Mouse (Mus musculus): ENCODE measurements around the gene Bax. TPM values are rescaled to one million over a fixed set of nuclear protein-coding genes. Genes with fewer than 3 reads are reported as not detected.

Gene Bax
- total RNA-seq (2023) = 10 to 100 TPM; 79.4 to 86.6 TPM

DNA sequence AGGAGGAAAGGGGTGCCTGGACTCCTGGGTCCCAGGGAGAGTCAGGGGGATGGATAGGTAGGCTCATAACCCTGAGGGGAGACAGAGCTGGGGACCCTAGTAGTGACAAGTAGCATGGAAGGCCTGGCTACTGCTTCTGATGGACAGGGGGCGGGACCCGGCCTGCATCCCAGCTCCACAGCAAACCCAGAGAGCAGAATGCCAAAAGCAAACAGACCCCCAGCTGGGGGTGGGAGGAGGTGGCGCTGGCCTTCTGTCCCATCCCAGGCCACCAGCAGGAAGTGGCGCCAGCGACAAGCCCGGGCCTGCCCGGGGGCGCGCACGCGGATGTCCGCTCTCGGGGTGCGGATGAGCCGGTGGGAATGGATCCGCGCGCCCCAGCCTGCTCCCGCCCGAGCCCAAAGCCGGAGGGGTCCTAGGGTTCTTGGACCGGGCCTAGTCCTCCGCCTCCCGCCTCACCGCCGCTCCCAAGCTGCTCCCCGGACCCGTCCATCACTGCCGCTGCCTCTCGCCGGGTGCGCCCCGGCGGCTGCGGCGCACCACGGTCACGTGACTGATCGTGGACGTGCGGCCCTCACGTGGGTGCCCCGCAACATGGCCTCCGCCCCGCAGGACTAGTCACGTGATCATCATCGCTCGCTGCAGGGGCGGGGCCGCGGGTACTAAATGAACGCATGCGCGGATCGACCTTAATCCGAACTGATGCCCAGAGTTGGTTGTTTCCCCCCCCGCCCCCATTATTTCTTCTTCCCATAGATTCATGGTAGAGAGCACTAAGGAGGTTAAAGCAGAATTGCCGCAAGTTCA is at the start of gene Bax:
Gene Bax (minus strand): TSS at position 616 of the 807 bp plus-strand sequence.

DNA sequence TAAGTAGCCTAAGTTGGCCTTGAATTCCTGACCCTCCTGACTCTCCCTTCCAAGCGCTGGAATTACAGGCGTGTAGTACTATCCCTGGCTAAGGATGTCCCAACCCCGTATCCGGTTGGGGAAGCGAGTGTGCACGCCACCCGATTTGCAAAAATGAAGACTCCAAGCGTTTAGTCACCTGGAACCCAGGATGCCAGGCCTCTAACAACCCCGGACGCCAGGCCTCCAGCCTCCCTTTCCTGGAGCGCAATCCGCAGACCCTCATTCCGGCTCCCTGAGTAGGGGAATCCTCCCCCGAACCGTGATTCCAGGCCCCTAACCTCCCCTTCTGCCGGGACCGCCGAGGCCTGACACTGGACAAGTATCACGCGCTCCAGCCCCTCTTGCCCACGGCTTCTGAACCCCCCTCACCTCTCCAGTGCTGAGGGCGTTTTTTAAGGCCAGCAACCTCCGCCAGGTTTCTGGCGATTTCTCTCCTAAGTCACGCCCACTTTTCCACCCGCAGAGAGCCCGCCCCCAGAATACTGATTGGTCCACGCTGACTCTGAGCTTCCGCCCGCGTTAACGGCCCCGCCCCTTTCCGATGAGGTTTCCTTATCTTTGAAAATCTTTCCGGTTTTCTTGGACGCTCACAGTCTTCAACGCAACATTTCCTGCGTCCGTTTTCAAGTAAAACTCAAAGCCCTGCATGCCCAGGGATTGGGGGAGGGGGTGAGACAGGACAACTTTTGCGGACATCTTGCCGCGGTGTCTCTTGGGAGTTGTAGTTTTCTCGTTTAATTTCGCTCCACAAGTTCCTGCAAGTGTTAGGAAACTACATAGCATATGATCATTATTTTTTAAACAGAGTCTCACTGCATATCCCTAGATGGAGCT is 43.5 kb upstream of the Bax start, which contains the start of gene Nucb1:
Gene Nucb1 (minus strand): TSS at position 495 of the 876 bp plus-strand sequence.

DNA sequence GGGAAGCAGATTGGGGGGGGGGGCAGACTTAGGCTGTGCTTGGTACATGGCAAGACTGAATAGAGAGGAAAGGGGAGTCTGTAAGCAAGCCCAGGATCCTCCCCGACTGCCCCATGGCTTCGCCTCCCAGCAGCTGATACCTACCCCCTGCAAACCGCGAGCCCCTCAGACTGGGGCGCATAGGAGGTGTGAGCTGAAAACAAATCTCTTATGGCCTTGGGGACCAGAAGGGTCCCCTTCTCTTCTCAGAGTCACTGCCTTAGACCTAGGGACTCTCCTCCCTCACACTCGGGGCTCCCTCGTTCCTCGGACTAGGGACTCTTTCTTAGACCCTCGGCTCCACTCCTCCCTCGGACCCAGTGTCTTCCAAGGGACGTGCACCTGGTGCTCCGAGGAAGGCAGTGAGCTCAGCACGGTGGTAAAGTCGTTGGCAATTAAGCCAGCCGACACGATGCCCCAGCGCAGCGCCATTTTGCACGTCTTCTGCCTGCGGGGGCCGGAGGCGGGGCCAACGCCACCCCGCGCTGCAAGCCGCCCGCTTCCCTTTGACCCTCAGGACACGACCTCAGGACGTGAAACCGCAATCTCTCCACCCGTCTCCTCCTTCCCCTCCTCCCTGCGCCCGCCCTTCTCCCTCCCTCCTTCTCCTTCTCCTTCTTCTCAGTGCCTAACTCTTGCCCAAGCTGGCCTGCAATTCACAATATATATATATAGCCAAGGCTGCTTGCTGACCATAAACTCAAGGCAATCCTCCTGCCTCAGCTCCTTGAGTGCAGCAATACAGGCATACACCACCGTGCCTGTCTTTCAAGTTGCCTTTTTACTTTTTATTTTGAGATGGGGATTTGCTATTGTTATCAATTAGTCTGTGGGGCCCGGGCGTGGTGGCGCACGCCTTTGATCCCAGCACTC is 21.9 kb upstream of the Bax start, which contains the start of gene Dhdh:
Gene Dhdh (minus strand): TSS at position 513 of the 912 bp plus-strand sequence.

DNA sequence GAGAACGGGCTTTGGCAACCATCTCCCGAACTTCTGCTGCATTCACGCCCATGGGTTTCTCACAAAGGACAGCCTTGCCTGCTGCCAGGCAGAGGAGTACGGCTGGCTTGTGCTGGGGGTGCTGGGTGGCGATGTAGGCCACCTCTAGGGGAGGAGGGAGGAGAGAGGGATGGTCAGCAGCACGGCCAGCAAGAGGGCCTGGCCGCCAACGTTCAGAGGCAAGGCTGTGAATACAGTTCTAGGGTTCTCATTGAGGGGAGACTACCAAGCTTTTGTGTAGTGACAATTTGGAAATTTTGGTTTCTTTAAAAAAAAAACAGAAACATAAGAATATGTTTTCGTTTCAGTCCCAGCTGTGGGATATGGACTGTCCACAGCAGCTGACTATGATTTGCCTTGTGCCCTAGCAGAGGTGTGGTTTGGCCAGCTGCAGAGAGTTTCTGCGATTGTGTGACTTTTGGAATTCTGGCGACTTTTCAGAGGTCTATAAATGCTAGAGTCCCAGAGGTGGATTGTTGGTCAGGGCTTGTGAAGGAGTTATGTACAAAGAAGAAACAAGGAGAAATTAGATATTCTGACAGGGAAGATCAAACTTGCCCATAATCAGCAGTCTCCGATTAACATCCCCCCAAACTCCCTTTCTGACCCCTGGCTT is 20.2 kb upstream of the Bax start, which contains the start of gene Gm45808:
Gene Gm45808 (minus strand): TSS at position 51 of the 655 bp plus-strand sequence.

DNA sequence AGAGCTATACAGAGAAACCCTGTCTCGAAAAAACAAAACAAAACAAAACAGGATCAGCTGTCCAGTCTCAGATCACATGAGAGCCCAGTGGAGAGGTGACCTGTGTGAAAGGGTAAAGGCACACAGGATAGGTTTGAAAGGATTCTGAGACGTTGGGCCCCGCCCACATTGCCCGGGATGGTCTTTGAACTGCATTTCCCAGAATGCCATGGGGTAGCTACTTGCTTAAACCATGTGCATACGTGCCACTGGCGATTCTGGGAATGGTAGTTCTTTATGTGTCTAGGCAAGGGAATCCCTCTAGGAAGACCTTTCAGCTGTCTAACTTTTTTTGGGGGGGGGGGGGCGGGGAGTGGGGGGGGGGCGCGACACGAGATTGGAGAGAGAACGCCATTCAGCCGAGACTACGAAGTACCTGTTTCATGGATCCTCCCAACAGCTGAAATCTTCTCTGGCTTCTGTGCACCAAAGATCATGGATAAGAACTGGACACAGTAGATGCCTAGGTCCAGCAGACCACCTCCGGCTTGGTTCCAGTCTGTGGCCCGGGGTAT is 14.8 kb upstream of the Bax start, which contains the start of gene Tulp2:
Gene Tulp2 (plus strand): TSS at position 504 of the 554 bp plus-strand sequence.

DNA sequence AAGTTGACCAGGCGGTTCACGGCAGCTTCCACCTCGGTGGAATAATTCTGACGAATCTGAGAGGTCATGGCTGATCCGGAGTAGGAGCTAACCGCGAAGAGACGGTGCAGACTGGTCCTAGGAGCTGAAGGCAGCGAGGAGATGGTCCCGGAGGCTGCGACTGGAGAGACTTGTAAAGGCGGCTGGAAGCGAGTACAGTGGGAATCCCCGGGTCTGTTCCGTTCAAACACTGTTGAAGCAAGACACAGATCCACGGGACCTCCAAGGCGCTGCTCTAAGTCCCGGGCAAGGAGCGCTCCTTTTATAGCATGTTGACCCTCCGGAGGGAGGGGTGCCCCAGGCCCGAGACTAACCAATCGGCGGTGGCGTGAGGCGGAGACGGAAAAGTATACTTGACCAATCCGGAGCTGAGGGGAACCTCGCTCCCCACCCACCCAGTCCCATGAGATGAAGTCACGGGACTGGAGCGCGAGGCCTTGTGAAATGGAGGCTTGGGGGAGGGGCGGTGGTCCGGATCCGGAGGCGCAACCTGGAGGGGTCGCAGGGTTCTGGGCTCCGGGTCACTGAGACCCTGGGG is 7.0 kb downstream of the Bax start, which contains the start of gene Ftl1:
Gene Ftl1 (minus strand): TSS at position 321 of the 577 bp plus-strand sequence.

DNA sequence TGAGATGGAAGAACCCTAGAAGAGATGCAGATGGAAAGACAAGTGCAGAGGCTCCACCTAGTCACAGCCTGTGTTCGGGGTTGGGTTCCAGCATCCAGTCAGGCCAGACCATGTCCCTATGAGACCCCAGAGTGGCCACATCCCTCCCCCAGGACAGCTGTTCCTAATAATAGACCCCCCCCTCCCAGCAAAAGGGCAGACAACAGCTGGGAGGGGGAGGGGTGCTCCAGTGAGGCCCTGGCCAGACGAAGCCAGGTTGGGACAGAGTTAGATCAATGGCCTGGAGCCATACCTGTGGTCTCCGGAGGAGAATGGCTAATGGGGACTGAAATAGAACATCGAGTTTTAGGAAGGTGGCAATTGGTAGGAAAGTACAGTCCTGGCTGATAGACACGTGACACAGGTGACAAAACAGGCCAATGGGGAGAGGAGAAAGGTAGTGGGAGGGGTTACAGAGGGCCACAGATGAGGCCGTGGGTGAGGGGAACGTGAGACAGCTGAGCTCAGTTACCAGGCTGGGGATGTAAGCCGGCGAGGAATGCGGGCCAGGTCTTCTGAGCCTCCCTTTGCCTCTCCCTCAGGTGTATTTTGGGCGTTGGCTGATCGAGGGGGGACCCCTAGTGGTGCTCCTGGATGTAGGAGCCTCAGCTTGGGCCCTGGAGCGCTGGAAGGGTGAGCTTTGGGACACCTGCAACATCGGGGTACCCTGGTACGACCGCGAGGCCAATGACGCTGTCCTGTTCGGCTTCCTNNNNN is 29.0 kb downstream of the Bax start, which contains the start of gene Ruvbl2:
Gene Ruvbl2 (minus strand): TSS at position 576 of the 756 bp plus-strand sequence.

DNA sequence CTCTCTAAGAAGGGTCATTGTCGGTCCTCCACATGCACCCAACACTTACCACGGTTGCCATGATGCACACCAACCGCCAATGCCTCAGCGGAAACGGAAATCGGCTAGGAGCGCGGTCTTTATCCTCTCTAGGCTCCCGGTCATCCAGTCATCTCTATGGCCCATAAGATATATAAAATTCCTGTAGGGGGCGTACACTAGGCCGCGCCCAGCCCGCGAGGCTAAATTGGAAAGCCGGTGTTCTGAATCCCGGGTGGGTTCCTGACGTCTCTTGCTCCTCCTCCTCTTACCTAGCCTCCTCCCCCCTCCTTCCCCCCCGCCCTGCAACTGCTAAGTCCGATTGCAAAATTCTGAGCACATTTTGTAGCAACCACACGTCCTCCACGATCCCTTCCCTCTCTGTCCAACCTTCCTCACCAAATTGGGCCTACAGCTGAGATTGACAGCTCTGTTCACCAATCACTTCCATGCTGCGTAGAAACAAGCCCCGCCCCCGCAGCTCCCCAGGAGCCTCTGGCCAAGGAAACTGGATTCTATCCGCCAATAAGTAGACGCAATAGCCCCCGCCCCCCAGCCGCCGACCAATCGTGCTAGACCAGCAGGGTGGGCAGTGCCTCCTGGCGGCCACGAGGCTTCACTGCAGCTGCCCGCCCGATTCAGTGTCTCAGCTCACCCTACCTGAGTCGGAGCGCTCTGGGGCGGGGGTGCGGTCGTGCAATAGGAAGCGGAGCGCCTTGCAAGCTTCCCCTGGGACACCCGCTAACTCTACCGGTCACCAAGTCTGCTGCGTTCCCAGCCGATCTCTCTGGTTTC is 32.3 kb downstream of the Bax start, which contains the start of gene Gys1:
Gene Gys1 (plus strand): TSS at position 642 of the 813 bp plus-strand sequence.

DNA sequence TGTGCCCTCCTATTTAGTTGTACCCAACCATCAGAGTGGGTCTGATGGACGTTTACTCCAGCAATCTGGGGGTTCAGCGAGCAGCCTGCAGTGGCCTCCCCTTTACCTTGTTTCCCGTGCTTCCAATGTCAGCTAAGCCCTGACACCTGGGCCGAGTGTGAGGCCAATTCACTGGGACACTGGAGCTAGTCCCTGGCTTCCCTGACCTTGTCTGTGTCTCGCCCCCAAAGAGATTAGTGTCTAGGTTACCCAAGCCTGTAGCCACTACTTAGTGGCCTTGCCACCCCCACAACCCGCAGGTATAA is 46.1 kb downstream of the Bax start, which contains the start of gene Lhb:
Gene Lhb (plus strand): TSS at position 206 of the 305 bp plus-strand sequence.

DNA sequence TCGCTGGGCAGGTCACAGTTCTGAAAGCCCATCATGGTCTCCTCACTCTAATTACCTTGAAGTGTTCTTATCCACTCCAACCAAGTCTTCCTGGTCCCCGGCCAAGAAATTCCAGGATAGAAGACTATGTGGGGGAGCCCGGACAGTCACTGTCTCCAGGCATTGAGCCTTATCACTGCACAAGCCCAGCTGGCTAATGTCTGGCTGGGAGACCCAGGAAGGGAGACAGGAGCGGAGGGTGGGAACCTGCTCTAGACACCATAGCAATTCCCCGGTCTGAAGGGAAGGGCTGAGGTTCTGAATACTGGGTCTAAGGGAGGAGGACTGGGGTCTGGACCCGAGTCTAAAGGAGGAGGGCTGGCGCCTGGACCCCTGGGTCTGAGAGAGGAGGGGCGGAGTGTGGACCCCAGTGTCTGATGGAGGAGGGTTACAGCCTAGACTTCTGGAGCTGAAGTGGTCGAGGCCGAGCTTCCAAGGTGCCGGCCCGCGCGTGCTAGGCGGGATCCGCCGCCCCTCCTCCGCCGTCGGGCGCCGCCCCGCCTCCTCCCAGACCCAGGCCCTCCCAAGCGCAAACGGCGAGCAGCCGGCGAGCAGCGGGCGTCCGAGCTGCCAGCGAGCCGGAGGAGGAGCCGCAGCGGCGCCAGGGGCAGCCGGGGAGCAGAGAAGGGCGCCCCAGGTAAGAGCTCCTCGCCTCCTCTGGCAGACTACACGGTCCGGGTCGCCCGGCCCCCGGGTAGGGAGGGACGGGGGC is 53.4 kb downstream of the Bax start, which contains the start of gene Ntf5:
Gene Ntf5 (plus strand): TSS at position 583 of the 751 bp plus-strand sequence.

Other genes with a start within 250 kb of the Bax start
- 100 to 1,000 TPM; 270 to 288 TPM for gene Cd37, start 227.8 kb downstream of the Bax start, total RNA-seq (2023)
- not detected for gene Slc6a16, start 225.8 kb downstream of the Bax start, total RNA-seq (2023)
- gene Slc6a21, start 189.4 kb downstream of the Bax start, total RNA-seq (2023) = not detected
- 10 to 100 TPM; 11.4 to 15.3 TPM for gene Trpm4, start 133.1 kb downstream of the Bax start, total RNA-seq (2023)
- gene Hrc, start 131.6 kb downstream of the Bax start, total RNA-seq (2023) = not detected
- gene Ppfia3, start 99.9 kb downstream of the Bax start, total RNA-seq (2023) = under 1 TPM; 0.15 to 0.50 TPM
- 1 to 10 TPM; 3.0 to 3.6 TPM for gene Lin7b, start 96.3 kb downstream of the Bax start, total RNA-seq (2023)
- gene Snrnp70, start 71.2 kb downstream of the Bax start, total RNA-seq (2023) = 100 to 1,000 TPM; 682 to 709 TPM
- gene Kcna7, start 61.2 kb downstream of the Bax start, total RNA-seq (2023) = not detected
- gene Ntf5, start 53.2 kb downstream of the Bax start, total RNA-seq (2023) = not detected
- gene Lhb, start 46.1 kb downstream of the Bax start, total RNA-seq (2023) = not detected
- gene Gys1, start 32.1 kb downstream of the Bax start, total RNA-seq (2023) = 1 to 10 TPM; 6.5 to 6.8 TPM
- 10 to 100 TPM; 48.6 to 51.6 TPM for gene Ruvbl2, start 28.8 kb downstream of the Bax start, total RNA-seq (2023)
- 100 to 1,000 TPM; 409 to 413 TPM for gene Ftl1, start 7.0 kb downstream of the Bax start, total RNA-seq (2023)
- gene Tulp2, start 15.0 kb upstream of the Bax start, total RNA-seq (2023) = not detected
- not detected for gene Gm45808, start 19.9 kb upstream of the Bax start, total RNA-seq (2023)
- under 1 TPM; 0.62 to 0.96 TPM for gene Dhdh, start 21.9 kb upstream of the Bax start, total RNA-seq (2023)
- 100 to 1,000 TPM in 1 of 2 experiments, 10 to 100 TPM in 1; 99.7 to 118 TPM for gene Nucb1, start 43.5 kb upstream of the Bax start, total RNA-seq (2023)
- gene Ppp1r15a, start 59.4 kb upstream of the Bax start, total RNA-seq (2023) = 100 to 1,000 TPM; 770 to 887 TPM
- gene Plekha4, start 59.4 kb upstream of the Bax start, total RNA-seq (2023) = 1 to 10 TPM; 1.2 to 1.4 TPM
- not detected for gene Hsd17b14, start 88.0 kb upstream of the Bax start, total RNA-seq (2023)
- gene Bcat2, start 103.3 kb upstream of the Bax start, total RNA-seq (2023) = 10 to 100 TPM; 38.7 to 43.5 TPM
- not detected for gene Fgf21, start 148.6 kb upstream of the Bax start, total RNA-seq (2023)
- not detected for gene Fut1, start 150.4 kb upstream of the Bax start, total RNA-seq (2023)
- not detected for gene Izumo1, start 154.9 kb upstream of the Bax start, total RNA-seq (2023)
- gene Rasip1, start 160.6 kb upstream of the Bax start, total RNA-seq (2023) = under 1 TPM in 1 of 2 experiments, not detected in 1; 0.38 TPM
- gene Mamstr, start 173.1 kb upstream of the Bax start, total RNA-seq (2023) = not detected
- gene Fut2, start 199.5 kb upstream of the Bax start, total RNA-seq (2023) = not detected
- gene Ntn5, start 217.1 kb upstream of the Bax start, total RNA-seq (2023) = under 1 TPM; 0.35 to 0.65 TPM
- under 1 TPM in 1 of 2 experiments, not detected in 1; 0.20 TPM for gene Sec1, start 227.5 kb upstream of the Bax start, total RNA-seq (2023)
- gene Car11, start 232.9 kb upstream of the Bax start, total RNA-seq (2023) = 10 to 100 TPM in 1 of 2 experiments, 1 to 10 TPM in 1; 8.9 to 10.2 TPM
- gene Dbp, start 238.2 kb upstream of the Bax start, total RNA-seq (2023) = 10 to 100 TPM; 34.0 to 37.7 TPM
- gene Rpl18, start 248.6 kb upstream of the Bax start, total RNA-seq (2023) = 1,000 to 10,000 TPM; 3,079 to 3,201 TPM

All from T-cell, adult 66 days (primary cell).